Mouse (Mus musculus) forebrain, embryonic 13.5 days (tissue): ENCODE results near the gene Gm49318. TPM values are rescaled to one million over a fixed set of nuclear protein-coding genes. Genes with fewer than 3 reads are reported as not detected.
A peak's percentile ranks its signal among the peaks of the same experiment; 100 is the strongest.

ENCODE experiments used
- ATAC-seq: fragments of 200-750 bp; cut with Nextera tagmentation; 2 replicates; pipeline ENCODE4 v1.8.0; 2017
- H3K27ac ChIP-seq: fragments of 300-500 bp; sonication (generic); 2 replicates; pipeline ENCODE4 v1.5.1; 2015; ENCODE audit warnings: inconsistent platforms, mild to moderate bottlenecking, moderate library complexity
- H3K27me3 ChIP-seq: fragments of 300-500 bp; sonication (generic); 2 replicates; pipeline ENCODE4 v1.6.1; 2015; ENCODE audit warnings: mild to moderate bottlenecking, inconsistent platforms
- H3K36me3 ChIP-seq: fragments of 300-500 bp; sonication (generic); 2 replicates; pipeline ENCODE4 v1.6.1; 2015; ENCODE audit warnings: mild to moderate bottlenecking, inconsistent platforms; ENCODE audit not compliant: poor library complexity, severe bottlenecking
- H3K4me1 ChIP-seq: fragments of 300-500 bp; sonication (generic); 2 replicates; pipeline ENCODE4 v1.6.1; 2015; ENCODE audit warnings: inconsistent platforms
- H3K4me2 ChIP-seq: fragments of 300-500 bp; sonication (generic); 2 replicates; pipeline ENCODE4 v1.6.1; 2015; ENCODE audit warnings: inconsistent platforms, mild to moderate bottlenecking, moderate library complexity
- H3K4me3 ChIP-seq: fragments of 300-500 bp; sonication (generic); 2 replicates; pipeline ENCODE4 v1.5.1; 2015; ENCODE audit warnings: mild to moderate bottlenecking, inconsistent platforms
- H3K9ac ChIP-seq: fragments of 300-500 bp; sonication (generic); 2 replicates; pipeline ENCODE4 v1.6.1; 2015; ENCODE audit warnings: mild to moderate bottlenecking, inconsistent platforms
- H3K9me3 ChIP-seq: fragments of 300-500 bp; sonication (generic); replicated peaks from 2 replicates; pipeline ENCODE4 v1.6.1; 2016; ENCODE audit warnings: inconsistent platforms
- WGBS: fragments of 180-500 bp; shearing (Covaris S2); methylation state at CpG from one replicate; pipeline ENCODE4 v1.1.7; 2015; 5-methylcytosine and 5-hydroxymethylcytosine counted together
- polyA plus RNA-seq: library from polyadenylated mRNA; unstranded; fragments of >200 nt; fragmentation: Nextera tagmentation; extraction: Ambion mirVana; gene quantifications from 2 replicates; pipeline ENCODE4 v1.2.1, GENCODE M21; 2015

Gene Gm49318
- polyA plus RNA-seq: not detected in 2 replicates

GRCm38 (mm10) chr9:22070791-22071573 lies at the start of gene Gm49318, which contains the start of gene Zfp653:
TSS of gene Gm49318 (minus strand) at chr9:22071259.
TSS of gene Zfp653 (minus strand) at chr9:22071376.
- H3K4me3 ChIP-seq: peak within 1 kb of the TSS; percentile 81
- peak within 1 kb of the TSS; percentile 96 for H3K9ac ChIP-seq
- ATAC-seq: peak; percentile 98
- H3K4me1 ChIP-seq: peaks cover 17% of the 10 kb centered on the region
- WGBS: under 1% methylated on average over 74 of the region's 87 CpGs
- H3K4me2 ChIP-seq: peak within 1 kb of the TSS; percentile 68
- H3K36me3 ChIP-seq: peaks cover 46% of the 10 kb centered on the region
- H3K9me3 ChIP-seq: no peaks in the 10 kb centered on the region
- H3K27me3 ChIP-seq: no peaks in the 10 kb centered on the region
- peak within 1 kb of the TSS; percentile 95 for H3K27ac ChIP-seq

GRCm38 (mm10) chr9:22119543-22119942 lies 48.5 kb upstream of the Gm49318 start:
- H3K9ac ChIP-seq: no peak overlapping the region
- ATAC-seq: no peak
- no peaks in the 10 kb centered on the region for H3K36me3 ChIP-seq
- H3K27me3 ChIP-seq: peaks cover 5% of the 10 kb centered on the region; the same call in 1 of the 2 replicates
- H3K4me1 ChIP-seq: peaks cover 21% of the 10 kb centered on the region
- 91% methylated on average over 4 of the region's 4 CpGs for WGBS
- H3K27ac ChIP-seq: no peak overlapping the region
- no peak overlapping the region for H3K4me2 ChIP-seq
- H3K9me3 ChIP-seq: no peaks in the 10 kb centered on the region
- no peak overlapping the region for H3K4me3 ChIP-seq

- 47% methylated on average over 10 of the region's 10 CpGs for WGBS
- ATAC-seq: no peak
- peaks cover 5% of the 10 kb centered on the region; the same call in 1 of the 2 replicates for H3K27me3 ChIP-seq
- peaks cover 12% of the 10 kb centered on the region for H3K36me3 ChIP-seq
- H3K4me1 ChIP-seq: peaks cover 21% of the 10 kb centered on the region
- H3K9me3 ChIP-seq: no peaks in the 10 kb centered on the region
- H3K27ac ChIP-seq: no peak overlapping the region
- H3K4me3 ChIP-seq: peak overlapping the region; percentile 80
- peak overlapping the region; percentile 91; the same call in 1 of the 2 replicates for H3K9ac ChIP-seq
- peak overlapping the region; percentile 94 for H3K4me2 ChIP-seq
Measured at GRCm38 (mm10) chr9:22117754-22118456, 46.8 kb upstream of the Gm49318 start.

- H3K27me3 ChIP-seq: peaks cover 5% of the 10 kb centered on the region; the same call in 1 of the 2 replicates
- peak within 1 kb of the TSS; percentile 91 for H3K9ac ChIP-seq
- peak; percentile 98 for ATAC-seq
- H3K27ac ChIP-seq: peak within 1 kb of the TSS; percentile 72
- peak within 1 kb of the TSS; percentile 94 for H3K4me2 ChIP-seq
- peak within 1 kb of the TSS; percentile 80 for H3K4me3 ChIP-seq
- WGBS: under 1% methylated on average over 52 of the region's 52 CpGs
- no peaks in the 10 kb centered on the region for H3K9me3 ChIP-seq
- peaks cover 22% of the 10 kb centered on the region for H3K36me3 ChIP-seq
- peaks cover 21% of the 10 kb centered on the region for H3K4me1 ChIP-seq
Measured at GRCm38 (mm10) chr9:22116740-22117426, 45.8 kb upstream of the Gm49318 start, which contains the start of gene Elof1. TSS of gene Elof1 (minus strand) at chr9:22117172.

GRCm38 (mm10) chr9:22116086-22116485 lies 45.0 kb upstream of the Gm49318 start:
- Histone ChIP-seq H3K4me2 (peak overlapping the region; percentile 94), H3K4me3 (peak overlapping the region; percentile 80), H3K9ac (peak overlapping the region; percentile 91), H3K4me1 (peaks cover 21% of the 10 kb centered on the region), H3K27me3 (peaks cover 5% of the 10 kb centered on the region; the same call in 1 of the 2 replicates), H3K27ac (peak overlapping the region; percentile 44), H3K9me3 (no peaks in the 10 kb centered on the region), H3K36me3 (peaks cover 30% of the 10 kb centered on the region)
- ATAC-seq: no peak
- 17% methylated on average over 15 of the region's 15 CpGs for WGBS

GRCm38 (mm10) chr9:22115635-22116034 lies 44.6 kb upstream of the Gm49318 start:
- peaks cover 5% of the 10 kb centered on the region; the same call in 1 of the 2 replicates for H3K27me3 ChIP-seq
- H3K4me1 ChIP-seq: peaks cover 21% of the 10 kb centered on the region
- no peak for ATAC-seq
- 90% methylated on average over 4 of the region's 4 CpGs for WGBS
- H3K4me2 ChIP-seq: peak overlapping the region; percentile 94
- no peaks in the 10 kb centered on the region for H3K9me3 ChIP-seq
- peak overlapping the region; percentile 44; the same call in 1 of the 2 replicates for H3K27ac ChIP-seq
- H3K4me3 ChIP-seq: peak overlapping the region; percentile 80
- peaks cover 34% of the 10 kb centered on the region for H3K36me3 ChIP-seq
- H3K9ac ChIP-seq: peak overlapping the region; percentile 91

GRCm38 (mm10) chr9:22108194-22108593 lies 37.1 kb upstream of the Gm49318 start:
- Histone ChIP-seq H3K4me3 (no peak overlapping the region), H3K27ac (no peak overlapping the region), H3K27me3 (no peaks in the 10 kb centered on the region), H3K9ac (no peak overlapping the region), H3K4me2 (no peak overlapping the region), H3K4me1 (no peaks in the 10 kb centered on the region), H3K9me3 (no peaks in the 10 kb centered on the region), H3K36me3 (peaks cover 40% of the 10 kb centered on the region)
- no peak for ATAC-seq
- 92% methylated on average over 9 of the region's 9 CpGs for whole genome bisulfite sequencing

GRCm38 (mm10) chr9:22099922-22100321 lies 28.9 kb upstream of the Gm49318 start:
- Histone ChIP-seq H3K9ac (no peak overlapping the region), H3K4me1 (peaks cover 6% of the 10 kb centered on the region; the same call in 1 of the 2 replicates), H3K36me3 (no peaks in the 10 kb centered on the region), H3K4me3 (no peak overlapping the region), H3K9me3 (no peaks in the 10 kb centered on the region), H3K27ac (no peak overlapping the region), H3K4me2 (no peak overlapping the region), H3K27me3 (peaks cover 49% of the 10 kb centered on the region)
- WGBS: 6% methylated on average over 18 of the region's 18 CpGs
- ATAC-seq: no peak

GRCm38 (mm10) chr9:22098993-22099696 lies 28.1 kb upstream of the Gm49318 start, which contains the start of gene Cnn1:
TSS of gene Cnn1 (plus strand) at chr9:22099216.
- H3K27me3 ChIP-seq: peaks cover 49% of the 10 kb centered on the region
- WGBS: 14% methylated on average over 14 of the region's 14 CpGs
- no peak within 1 kb of the TSS; the same call in 1 of the 2 replicates for H3K9ac ChIP-seq
- H3K4me3 ChIP-seq: no peak within 1 kb of the TSS
- H3K36me3 ChIP-seq: no peaks in the 10 kb centered on the region
- no peak within 1 kb of the TSS for H3K4me2 ChIP-seq
- H3K27ac ChIP-seq: no peak within 1 kb of the TSS
- no peak for ATAC-seq
- H3K9me3 ChIP-seq: no peaks in the 10 kb centered on the region
- H3K4me1 ChIP-seq: peaks cover 6% of the 10 kb centered on the region; the same call in 1 of the 2 replicates

- Histone ChIP-seq H3K27me3 (peaks cover 36% of the 10 kb centered on the region), H3K4me1 (peaks cover 6% of the 10 kb centered on the region; the same call in 1 of the 2 replicates), H3K4me3 (peak overlapping the region; percentile 38), H3K4me2 (peak overlapping the region; percentile 68), H3K9ac (peak overlapping the region; percentile 63), H3K36me3 (no peaks in the 10 kb centered on the region), H3K27ac (no peak overlapping the region), H3K9me3 (no peaks in the 10 kb centered on the region)
- ATAC-seq: peak; percentile 51
- WGBS: 2% methylated on average over 24 of the region's 24 CpGs
Measured at GRCm38 (mm10) chr9:22095854-22096307, 24.8 kb upstream of the Gm49318 start.

- H3K4me1 ChIP-seq: peaks cover 6% of the 10 kb centered on the region; the same call in 1 of the 2 replicates
Measured at GRCm38 (mm10) chr9:22092746-22093145, 21.7 kb upstream of the Gm49318 start.

More at GRCm38 (mm10) chr9:22092746-22093145, 21.7 kb upstream of the Gm49318 start:
- Histone ChIP-seq H3K9me3 (no peaks in the 10 kb centered on the region), H3K9ac (no peak overlapping the region), H3K36me3 (no peaks in the 10 kb centered on the region), H3K27ac (no peak overlapping the region), H3K27me3 (peaks cover 5% of the 10 kb centered on the region), H3K4me2 (no peak overlapping the region), H3K4me3 (no peak overlapping the region)
- 92% methylated on average over 6 of the region's 6 CpGs for WGBS
- no peak for ATAC-seq
